Mouse (Mus musculus) mesoderm, embryonic 11.5 days (tissue): ENCODE results near the gene Mfap1a.

ENCODE experiments used
- DNase-seq: peaks from one replicate; pipeline ENCODE4 v3.0.0-alpha.2; 2012; ENCODE audit warnings: low read depth, low spot score

Gene Mfap1a

DNA sequence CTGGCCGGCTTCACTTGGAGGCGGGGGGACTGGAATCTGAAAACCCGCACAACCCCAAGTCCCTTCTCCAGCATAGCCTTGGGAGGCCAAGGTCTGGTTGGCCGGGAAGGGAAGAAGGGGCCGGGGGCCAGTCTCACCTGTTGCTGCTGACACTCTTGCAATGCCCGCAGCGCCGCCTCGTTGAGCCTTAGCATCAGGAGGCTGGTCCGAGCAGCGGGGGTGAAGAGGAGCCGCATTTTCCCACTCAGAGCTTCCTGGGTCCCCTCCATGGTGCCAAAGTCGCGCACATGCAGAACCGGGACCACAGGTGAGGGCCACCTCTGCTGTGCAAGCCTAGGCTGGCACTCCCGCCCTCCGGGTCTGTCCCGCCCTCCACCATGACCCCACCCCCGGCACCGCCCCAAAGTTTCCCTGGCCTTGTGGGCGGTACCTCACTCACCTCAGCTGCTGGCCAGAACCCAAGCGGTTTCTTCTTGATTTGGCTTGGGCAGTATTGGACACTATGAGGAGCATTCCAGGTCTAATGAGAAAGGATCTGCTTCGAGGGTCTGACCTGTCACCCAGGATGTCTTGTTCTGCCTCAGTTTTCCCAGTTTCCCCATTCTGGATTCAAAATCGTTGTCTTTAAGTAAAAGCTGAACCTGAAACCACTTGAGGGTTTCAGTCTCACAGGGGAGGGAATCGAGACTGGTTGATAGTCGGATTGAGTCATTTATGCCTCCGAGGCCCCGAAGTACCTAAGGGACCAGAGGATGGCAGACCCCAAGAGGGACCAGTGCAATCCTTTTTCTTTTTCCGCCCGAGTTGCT lies 64.0 kb downstream of the Mfap1a start:
- peak; percentile 48 for DNase-seq
